Mouse (Mus musculus) kidney, adult 10 weeks (tissue): Measurements from ENCODE around the gene Ero1l. TPM values are rescaled to one million over a fixed set of nuclear protein-coding genes. Genes with fewer than 3 reads are reported as not detected.

Experiments
- polyA plus RNA-seq: library from polyadenylated mRNA; stranded (reverse); fragments of 350-450 nt; fragmentation: Illumina TruSeq; extraction: RNeasy Lipid Tissue Mini Kit (QIAGEN cat#74804); gene quantifications from one replicate; pipeline ENCODE4 v1.2.3, GENCODE M21; 2014; ENCODE audit warnings: low read depth, low replicate concordance

The Ero1l gene
- 86.0 TPM for polyA plus RNA-seq

DNA sequence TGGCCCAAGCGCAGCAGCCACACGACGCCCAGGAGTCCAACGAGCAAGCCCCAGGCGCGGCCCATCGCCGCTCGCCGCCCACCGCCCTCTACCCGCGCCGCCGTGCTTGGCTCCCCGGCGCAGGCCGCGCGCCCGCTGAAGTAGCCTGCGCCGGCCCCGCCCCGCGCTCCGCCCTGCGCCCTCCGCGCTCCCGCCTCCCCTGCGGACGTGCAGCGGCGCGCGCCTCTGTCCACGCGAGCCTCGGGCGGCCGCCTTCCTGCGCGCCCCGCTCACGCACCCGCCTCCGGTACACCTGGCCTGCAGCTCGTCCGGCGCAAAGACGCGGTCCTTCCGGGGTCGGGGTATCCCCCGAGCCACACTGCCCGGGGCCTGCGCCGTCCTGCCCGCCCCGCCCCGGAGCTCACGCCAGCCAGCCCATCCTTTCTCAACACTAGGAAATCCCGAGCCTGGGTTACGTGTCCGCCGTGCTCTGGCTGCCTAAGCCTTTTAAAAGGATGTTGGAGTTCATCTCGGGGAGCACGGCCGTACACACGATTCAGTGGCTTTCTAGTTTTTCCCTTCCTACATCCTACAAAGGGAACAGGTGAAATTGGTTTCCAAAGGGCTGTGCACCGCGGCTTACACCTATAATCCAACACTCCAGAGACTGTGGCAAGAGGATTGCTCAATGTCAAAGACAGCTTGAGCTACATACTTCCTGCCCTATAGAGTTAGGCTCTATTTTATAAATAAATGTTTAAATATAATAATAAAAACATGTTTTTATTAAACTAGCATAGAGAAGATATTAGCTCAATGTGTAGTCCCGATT, at the start of gene Ero1l:
TSS of gene Ero1l (minus strand) at position 346 of the 811 bp plus-strand sequence.

GRCm38 (mm10) chr14:45350931-45351859, 32.6 kb upstream of the Ero1l start, which contains the start of gene Styx:
Styx (plus strand) TSS chr14:45351093.

GRCm38 (mm10) chr14:45329589-45330181, 11.1 kb upstream of the Ero1l start, which contains the start of gene Psmc6:
Psmc6 (plus strand) TSS chr14:45329788.

Other genes starting within 250 kb of the Ero1l start
- 1.7 TPM for gene Gpr137c, start 99.1 kb downstream of the Ero1l start, polyA plus RNA-seq
- gene Txndc16, start 98.4 kb downstream of the Ero1l start, polyA plus RNA-seq: 34.4 TPM
- 424 TPM for gene Psmc6, start 11.0 kb upstream of the Ero1l start, polyA plus RNA-seq
- gene Styx, start 32.3 kb upstream of the Ero1l start, polyA plus RNA-seq: 44.1 TPM
- gene Gnpnat1, start 86.1 kb upstream of the Ero1l start, polyA plus RNA-seq: 179 TPM
- gene Fermt2, start 211.3 kb upstream of the Ero1l start, polyA plus RNA-seq: 146 TPM